Mouse (Mus musculus): ENCODE results near the gene Apeh.

DNA sequence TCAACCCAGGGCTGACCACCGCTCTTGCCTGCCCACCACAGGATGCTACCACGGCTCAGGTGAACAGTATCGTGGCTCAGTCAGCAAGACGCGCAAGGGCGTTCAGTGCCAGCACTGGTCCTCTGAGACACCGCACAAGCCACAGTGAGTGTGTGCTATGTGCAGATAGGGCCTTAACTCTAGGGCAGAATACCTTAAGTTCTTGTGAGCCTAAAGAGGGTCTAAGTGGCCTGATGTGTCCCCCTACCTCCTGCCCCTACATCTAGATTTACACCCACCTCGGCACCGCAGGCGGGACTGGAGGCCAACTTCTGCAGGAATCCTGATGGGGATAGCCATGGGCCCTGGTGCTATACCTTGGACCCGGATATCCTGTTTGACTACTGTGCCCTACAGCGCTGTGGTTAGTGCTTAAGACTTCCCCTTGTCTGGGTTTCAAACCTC is 11.4 kb downstream of the Apeh start, which contains the start of gene Rnf123:
- TF ChIP-seq CTCF (IDR thresholded peaks at IDR 0.05; ENCODE audit: insufficient read depth, low read length) = no peak
- TF ChIP-seq POLR2A (IDR thresholded peaks at IDR 0.05; ENCODE audit: borderline replicate concordance, extremely low read depth, low read depth, low read length) = 0 out of 2 replicates have a peak, but pooled peaks have one; percentile 6

All from lung, adult 2 months (tissue).